Mouse (Mus musculus): ENCODE data around the gene Shc4.

Shc4 gene

DNA sequence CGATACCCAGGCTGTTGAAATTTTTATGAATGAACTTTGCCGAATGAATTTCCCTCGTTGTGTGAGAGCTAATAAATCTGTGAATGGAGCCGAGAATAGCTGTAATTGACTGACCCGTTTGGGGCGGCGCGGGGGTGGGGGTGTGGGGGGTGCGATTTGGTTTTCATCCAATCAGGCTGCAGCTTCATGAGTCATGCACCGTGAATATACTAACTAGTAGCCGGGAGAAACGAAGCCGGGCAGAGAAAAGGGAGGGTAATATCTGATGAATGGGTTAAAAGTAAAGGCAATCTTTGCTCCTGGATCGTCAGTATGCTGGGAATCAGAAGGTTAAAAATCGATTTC, at the start of gene Shc4:
Shc4 (minus strand) TSS at position 63 of the 345 bp plus-strand sequence.
- DNase-seq (ENCODE audit: low spot score), result peak; percentile 57

DNA sequence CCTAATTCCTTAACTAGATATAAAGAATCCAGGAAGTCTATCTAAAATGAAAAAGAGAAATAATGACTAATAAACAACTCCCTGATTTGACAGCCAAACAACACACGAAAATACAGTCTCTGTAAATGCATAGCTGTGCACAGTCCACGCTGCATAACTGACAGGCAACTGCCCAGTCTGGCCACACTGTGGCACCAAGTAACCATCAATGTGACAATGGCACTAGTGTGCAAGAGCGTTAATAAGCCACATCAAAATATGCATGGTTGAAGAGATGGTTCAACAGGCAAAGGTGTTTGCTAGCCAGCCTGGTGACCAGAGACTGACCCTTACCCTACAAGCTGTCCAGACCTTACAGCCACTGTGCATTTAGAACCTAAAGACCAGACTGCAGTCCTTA, 41.1 kb upstream of the Shc4 start:
- DNase-seq (ENCODE audit: low spot score), result peak; percentile 47

DNA sequence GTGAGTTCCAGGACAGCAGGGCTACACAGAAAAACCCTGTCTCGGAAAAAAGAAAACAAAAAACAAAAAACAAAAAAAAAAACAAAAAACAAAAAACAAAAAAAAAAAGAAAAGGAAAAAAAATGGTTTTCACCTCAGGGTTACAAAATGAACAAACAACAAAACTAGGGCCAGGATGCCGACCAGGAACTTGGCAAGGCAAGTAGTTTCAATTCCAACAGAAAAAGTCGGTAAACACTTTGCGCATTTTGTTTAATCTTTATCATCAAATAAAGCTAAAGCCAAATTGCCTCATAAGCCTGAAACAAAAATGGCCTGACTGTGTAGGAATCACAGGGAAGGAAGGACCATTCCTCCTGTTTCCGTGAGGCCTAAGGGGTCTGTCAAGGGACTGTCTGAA, 40.6 kb upstream of the Shc4 start:
- DNase-seq (ENCODE audit: low spot score), result no peak

DNA sequence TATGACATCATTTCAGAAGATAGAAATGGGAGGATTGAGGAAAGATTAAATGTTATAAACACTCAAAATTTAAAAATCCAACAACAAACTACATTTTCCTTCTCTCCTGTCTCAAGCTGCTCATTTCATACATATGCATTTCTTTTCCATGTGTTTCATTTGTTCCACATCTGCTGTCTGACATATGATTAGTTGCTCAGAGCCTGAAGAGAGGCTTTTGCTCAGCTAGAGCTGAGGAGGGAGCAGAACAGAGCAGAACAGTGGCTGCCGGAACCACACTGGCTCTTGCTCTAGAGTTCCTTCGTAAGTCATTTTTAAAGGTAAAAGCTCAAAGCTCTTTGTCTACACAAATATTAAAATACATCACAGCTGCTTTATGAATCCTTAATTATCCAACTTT, 25.4 kb upstream of the Shc4 start:
- DNase-seq (ENCODE audit: low spot score), result no peak

DNA sequence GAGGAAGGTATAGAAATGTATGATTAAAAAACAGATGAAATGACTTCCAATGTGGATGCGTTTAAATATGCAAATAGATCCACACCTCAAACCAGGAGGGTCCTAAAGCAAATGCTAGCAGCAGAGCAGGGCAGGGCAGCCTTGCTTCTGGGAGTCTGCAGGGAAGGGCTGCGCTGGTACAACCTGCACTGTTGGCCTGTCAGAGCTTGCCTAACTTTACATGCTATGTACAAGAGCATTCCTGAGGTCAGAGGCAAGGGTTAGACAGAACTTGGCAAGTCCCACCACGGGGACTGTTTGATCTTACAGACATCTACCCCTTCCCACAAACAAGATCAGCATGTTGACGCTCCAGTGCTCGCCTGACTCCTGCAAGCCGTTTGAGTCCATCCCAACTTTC, 15.4 kb upstream of the Shc4 start:
- no peak for DNase-seq (ENCODE audit: low spot score)

DNA sequence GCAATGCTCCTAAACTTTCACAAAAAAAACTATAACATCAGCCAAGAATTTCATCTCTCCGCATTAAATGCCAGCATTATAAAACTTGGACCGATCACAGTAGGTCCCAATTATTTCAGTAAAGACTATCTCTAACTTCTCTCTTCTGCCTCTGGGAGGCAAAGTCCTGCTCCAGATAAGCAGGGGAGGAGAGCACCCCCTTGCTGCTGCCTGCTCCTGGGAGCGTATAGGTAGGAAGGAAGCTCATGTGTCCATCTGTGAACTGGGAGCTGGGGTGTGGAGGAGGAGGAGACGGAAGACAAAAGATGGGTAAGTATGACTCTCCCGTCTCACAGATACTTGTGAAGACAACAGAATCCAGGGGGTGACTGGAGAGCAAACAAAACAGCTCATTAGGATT, 14.8 kb upstream of the Shc4 start:
- DNase-seq (ENCODE audit: low spot score), result no peak

DNA sequence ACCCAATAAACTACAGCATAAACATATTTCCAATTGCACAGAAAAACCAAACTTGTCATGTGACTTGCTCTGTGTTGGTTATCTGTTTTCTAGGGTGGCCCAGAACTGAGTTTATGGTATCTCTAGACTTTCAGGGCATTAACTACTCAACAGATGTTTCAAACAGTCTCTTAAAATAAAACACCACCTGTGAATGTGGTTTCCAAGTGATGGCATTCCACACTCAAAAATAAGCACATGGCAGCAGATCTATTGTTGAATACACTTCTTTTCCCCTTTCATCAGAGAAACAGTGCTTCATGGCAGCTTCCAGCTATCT, 12.0 kb upstream of the Shc4 start:
- no peak for DNase-seq (ENCODE audit: low spot score)

DNA sequence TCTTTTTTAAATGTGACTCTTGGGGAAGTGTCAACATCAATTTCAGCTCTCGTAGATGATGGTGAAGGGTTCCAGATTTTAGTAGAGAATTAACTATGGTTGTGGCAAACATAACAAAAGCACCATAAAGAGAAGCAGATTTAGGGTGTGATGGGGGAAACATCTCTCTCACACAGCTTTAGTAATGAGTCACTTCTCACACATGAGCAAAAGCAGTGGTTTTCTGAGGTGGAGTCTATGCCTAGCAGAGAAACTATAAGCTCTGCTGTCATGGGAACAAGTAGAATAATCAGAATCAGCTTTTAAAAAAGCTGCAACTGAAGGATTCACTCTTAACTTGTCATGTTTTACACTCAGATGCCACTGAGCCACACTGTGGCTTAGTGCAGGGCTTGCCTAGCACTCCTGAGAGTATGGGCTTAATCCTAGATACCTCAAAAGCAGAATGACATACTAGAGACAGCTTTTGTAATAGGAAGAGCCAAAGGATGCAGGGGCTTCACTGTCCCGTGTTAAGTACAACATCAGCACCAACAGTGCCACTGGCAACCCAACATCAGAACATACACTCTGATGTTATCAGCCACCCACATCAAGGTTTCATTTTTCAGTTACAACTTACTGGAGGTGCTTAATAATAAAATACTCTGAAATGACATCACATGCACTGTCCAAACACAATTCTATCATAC, 11.5 kb upstream of the Shc4 start:
- no peak for DNase-seq (ENCODE audit: low spot score)

DNA sequence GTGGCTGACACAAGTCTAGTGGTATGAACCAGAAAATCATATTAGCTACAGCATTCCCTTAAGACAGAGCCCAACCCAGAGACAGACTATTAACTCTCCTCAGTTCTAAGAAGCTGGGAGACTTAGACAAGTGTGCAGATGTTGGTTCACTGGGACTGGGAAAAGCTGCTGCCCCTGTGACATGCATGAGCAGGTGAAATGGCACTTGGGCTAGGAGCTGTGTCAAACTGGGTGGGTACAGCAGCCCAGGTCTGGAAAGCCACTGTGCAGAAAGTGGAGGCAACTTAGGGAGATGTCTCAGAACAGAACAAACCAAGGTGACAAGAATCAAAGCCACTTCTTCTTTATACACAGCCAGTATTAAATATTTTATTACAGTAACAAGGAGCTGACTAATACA, 10.8 kb upstream of the Shc4 start:
- no peak for DNase-seq (ENCODE audit: low spot score)

DNA sequence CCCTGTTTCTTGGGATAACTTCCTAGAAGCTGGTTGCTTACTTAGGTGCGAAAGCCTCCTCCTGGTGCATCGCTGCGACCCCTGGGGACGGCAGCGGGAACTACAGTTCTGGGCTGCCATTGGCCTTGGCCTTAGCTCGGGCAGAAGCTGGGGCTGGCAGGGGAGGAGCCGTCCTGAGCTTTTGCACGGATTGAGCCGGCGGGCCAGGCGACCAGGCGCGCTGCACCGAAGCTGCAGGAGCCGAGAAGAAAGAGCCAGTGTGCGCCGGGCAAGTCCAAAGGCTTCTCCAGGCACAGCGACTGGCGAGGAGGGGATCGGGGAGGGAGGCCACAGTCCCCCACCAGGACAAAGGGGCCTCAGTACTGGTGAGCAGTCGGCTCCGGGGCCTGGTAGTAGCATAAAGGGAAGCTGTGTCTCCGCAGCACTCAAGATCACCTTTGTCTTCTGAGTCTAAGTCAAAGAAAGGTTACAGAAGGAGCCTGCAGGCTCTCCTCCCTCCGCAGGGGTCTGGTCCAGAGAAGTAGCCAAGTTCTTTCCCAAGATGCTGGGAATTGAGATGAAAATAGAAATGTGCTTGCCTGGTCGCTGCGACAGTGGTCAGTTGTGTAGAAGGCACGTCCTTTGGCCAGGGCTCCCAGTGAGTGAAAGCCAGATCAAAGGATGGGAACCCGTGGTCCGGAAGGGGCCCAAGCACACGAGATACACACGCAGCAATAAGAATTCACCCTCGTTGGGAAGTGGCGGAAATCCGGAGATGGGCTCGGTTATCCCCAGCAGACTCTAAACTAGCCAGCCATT, 8.0 kb upstream of the Shc4 start:
- peak; percentile 93 for DNase-seq (ENCODE audit: low spot score)

DNA sequence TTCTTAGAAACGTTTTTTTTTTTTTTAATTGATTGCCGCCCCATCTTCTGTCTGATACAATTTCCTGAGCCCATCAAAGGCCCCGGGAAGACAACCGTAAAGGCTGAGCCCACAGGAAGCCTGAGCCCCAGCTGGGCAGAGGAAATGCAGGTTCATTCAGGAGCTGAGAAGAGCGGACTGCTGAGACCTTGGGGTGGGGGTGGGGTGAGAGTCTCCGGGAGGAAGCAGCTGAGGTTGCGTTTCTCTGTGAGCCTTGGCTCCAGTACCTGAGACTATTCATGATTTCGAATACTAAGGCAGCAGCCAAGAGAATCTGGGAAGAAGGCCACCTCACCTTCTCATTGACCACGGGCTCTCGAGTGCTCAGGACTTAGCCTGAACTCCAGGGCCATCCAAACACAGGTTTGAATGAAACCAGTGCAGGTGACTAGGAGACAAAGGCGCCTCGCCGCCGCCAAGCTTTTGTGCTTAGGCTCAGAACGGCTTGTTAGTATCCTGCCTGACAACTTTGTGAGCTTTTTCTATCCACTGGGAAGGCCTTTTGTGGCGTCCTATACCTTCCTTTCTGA, 682 bp upstream of the Shc4 start:
- peak; percentile 21 for DNase-seq (ENCODE audit: low spot score)

DNA sequence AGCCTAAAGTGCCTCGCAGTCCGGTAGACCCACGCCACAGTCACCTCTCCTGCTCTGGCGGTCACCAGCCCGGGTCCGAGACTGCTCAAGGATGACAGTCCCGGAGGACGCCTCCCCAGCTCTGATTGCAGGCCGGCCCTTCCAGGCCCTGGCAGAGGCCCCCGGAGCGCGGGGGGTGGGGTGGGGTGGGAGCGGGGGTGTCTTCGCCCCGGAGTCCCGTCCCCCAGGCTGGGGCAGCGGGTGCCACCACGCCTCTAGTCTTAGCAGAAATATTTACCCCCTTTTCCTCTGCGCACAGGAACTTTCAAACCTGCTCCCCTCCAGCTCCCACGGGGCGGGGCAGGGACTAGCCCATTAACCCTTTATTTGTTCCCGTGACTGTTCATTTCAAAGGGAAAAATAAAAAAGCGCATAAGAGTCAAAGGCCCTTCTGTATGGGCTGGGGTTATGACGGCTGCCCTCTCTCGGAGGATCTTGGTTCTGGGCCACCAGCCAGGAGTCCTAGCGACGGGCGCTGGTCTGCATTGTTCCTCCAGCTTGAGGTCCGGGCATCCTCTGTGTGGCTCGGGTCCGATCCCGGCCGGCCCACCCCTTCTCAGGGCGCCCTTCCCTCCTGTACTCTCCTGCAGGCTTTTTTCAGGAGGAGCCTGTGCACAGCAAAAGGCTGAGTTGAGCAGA, 401 bp downstream of the Shc4 start:
- peak; percentile 80 for DNase-seq (ENCODE audit: low spot score)

DNA sequence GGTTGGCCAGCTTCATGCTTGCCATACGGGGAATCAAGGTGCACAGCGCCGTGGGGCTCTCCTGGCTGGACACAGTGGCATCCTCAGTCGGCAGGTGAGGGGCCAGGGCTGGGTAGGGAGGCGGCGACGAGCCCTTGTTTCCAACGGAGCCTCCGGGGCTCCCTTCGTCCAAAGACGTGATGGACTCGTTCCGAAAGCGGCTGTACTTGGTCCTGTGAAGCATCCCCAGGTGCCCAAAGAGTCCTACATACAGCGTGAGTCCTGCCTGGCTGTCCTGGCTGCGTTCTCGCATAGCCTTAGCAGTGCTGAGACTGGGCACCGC, 901 bp downstream of the Shc4 start:
- no peak for DNase-seq (ENCODE audit: low spot score)

DNA sequence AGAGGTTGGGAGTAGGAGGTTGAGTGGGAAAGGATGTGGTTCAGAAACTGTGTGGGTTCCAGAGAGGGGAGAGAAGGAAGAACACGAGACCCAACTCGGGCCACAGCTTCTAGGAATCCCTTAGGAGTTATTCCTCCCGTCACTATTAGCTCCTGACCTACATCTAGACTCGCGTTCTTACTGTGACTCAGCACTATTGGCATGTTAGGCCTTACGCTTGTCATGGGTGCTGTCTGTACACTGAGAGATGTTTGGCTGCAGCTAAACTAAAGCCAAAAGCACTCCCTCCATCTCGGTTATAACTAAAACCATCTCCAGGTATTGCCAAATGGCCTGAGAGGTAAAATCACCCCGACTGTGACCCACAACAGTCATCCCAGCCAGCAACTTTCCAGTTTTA, 7.3 kb downstream of the Shc4 start:
- no peak for DNase-seq (ENCODE audit: low spot score)

DNA sequence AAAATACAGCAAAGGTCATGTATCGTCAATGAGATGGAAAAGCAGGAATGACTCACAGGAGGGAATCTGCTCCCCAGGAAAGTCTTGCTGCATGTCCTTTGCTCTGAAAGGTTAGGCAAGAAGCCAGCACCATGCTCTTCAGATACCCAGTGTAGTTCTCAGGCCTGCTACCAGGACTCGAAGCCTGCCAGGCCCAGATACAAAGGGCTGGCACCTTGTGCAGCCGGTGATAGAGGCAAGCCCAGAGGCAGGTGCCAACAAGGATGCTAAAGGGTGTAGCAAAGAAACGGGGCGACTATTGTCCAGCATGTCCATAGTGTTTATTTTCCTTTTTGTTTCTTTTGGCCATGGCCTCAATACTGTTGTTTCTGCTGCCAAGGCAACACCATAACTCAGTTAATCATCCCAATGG, 17.4 kb downstream of the Shc4 start:
- DNase-seq (ENCODE audit: low spot score), result peak; percentile 64

DNA sequence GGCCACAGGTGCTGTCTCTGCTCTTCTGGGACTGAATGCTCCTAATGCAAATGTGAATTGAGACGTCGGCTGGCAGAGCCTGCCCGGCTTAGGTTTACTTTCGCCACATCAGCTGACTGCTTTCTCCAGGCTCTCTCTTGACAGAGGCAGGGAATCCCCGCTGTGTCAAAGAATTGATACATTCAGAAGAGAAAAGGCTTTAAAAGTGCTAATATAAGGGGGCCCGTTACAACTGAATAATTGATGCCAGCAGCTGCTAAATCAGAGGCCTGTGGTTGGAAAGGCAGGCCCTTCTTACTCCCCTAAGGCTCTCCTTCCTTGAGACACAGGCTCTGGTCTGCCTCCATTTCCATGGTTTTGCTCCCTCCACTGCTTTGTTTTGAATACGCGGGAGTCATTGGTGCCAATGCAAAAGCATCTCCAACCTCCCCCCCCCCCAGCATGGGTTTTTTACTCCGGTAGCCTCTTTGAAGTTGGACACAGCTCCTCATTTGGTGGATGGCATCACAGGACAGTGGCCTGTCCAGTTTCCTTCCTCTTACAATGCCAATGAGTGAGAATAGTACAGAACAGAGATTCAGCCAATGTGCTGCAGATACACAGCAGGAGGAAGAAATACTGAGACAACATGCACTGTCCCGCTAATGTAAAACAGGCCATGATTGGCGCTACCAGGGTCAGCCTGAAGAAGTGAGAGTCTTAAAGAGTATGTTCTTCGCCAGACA, 18.9 kb downstream of the Shc4 start:
- no peak for DNase-seq (ENCODE audit: low spot score)

DNA sequence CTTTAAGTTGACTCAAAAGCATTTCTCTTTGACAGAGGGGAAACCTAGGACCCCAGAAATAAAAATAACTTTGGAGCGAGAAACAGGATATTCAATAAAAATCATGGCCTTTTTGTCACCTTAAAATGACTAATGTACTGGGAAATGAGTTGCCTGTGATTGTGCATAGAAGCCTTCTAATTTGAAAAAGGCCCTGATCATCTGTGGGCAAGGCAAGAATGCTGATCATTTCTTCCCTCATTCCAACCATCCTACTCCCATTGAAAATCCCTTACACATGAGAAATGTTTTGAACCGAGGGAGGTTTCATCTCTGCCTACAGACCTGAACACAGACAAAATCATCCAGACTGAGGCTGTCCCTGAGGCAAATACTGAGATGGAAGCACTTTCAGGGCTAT, 21.1 kb downstream of the Shc4 start:
- no peak for DNase-seq (ENCODE audit: low spot score)

DNA sequence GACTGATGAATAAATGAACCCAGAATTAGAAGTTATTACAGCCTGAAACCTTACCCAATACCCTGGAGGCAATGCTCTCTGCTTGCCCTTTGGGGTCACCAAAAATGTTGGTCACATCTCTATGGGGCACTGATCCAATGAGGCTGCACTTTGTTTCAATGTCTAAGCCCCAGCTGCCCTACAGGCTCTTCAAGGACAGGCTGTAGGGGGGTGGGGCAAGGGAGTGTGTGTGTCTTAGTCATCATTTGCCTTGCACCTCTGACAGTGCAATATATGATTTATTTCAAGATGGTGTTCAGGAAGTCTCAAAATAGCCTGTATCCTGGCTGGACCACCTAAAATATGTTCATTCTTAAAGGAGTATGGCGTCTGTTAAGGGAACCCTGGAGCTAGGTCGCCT, 22.3 kb downstream of the Shc4 start:
- no peak for DNase-seq (ENCODE audit: low spot score)

DNA sequence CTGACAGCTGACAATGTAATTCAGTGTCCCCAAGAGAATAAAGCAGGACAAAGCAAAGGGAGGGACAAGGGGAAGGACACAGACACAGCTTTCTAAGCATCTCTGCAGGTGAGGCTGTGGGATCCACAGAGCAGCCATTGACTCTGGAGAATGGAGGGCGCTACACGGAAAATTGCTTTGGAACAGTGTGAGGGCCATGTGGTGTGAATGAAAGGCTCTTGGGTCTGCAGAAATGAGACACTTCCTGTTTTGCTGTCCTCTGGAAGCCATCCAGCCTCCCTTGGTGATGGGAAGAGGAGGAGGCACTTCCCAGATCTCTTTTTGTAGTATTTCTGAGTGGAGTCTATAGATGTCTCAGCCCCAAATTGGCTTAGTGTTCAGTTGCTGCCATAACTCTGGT, 27.7 kb downstream of the Shc4 start:
- DNase-seq (ENCODE audit: low spot score), result peak; percentile 63

DNA sequence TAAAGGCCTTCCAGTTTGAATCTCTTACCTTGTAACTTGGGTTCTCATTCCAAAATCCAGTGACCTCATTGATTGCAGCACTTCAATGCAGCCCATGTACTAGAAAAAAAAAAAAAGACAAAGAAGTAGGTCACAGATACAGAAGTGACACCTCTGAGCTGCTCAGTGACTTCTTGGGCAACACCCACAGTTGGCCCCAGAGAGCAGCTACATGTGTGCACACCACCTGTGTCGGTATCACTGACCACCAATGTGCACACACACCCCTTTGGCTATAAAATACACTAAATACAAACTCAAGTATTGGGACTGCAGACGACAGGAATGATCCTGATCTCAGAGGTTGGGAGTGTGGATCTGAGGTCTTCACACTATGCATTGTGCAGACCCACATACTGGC, 29.1 kb downstream of the Shc4 start:
- DNase-seq (ENCODE audit: low spot score), result no peak

DNA sequence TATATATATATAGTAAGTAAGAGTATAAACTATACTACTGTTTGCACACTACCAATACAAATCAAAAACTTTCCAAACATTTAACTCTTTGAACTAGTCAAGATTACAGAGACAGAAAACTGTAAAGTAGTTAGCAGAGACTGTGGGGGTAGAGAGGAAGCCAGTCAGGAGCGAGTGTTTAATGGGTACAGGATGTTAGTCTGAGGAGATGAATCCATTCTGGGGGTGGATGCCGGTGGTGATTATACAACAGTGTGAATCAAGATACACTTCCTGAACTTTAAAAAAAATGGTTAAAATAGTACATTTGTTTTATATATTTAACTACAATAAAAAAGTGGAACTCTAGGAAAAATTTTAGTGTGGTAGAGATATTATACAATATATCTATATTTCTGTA, 31.9 kb downstream of the Shc4 start:
- DNase-seq (ENCODE audit: low spot score), result no peak

DNA sequence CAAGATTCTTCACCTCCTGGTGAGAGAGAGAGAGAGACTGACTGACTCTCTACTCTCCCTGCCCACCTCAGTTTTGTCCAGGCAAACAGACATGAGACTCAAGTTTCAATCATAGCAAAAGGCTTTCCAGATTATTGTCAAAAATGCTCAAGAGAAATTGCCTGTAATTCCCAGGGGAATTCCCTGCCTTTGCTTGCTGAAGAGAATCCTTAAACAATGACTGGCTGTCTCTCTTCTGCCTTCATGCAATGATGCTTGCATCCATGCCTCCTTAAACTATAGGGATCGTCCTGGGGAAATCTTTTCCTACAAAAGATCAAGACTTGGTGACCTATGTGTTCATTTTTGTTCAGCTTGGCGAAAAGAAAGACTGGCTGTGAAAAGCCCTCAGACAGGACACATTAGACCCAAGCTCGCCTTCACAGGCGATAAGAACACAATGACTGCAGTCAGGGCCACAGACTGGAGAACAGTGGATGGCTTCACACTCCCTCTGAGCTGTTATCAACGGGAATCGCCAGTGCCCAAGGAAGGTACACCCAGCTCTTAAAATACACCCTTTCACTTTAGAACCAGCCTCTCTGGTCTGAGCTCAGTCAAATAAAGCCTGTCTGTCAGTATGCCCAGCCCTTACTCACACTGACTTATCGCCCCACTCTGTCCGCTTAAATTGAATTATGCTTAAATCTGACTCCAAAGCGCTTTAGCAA, 38.4 kb downstream of the Shc4 start:
- DNase-seq (ENCODE audit: low spot score), result peak; percentile 57
